Mouse (Mus musculus) forebrain, embryonic 10.5 days (tissue): ENCODE measurements around the gene Btbd11. TPM values are rescaled to one million over a fixed set of nuclear protein-coding genes. Genes with fewer than 3 reads are reported as not detected.

Experiments
- DNase-seq: peaks from one replicate; pipeline ENCODE4 v3.0.0-alpha.2; 2017; ENCODE audit warnings: low spot score; ENCODE audit errors: extremely low spot score
- H3K27ac ChIP-seq: fragments of 300-500 bp; sonication (generic); 2 replicates; pipeline ENCODE4 v1.5.1; 2016; ENCODE audit warnings: mild to moderate bottlenecking
- H3K27me3 ChIP-seq: fragments of 300-500 bp; sonication (generic); 2 replicates; pipeline ENCODE4 v1.6.1; 2016; ENCODE audit warnings: mild to moderate bottlenecking; ENCODE audit not compliant: poor library complexity, severe bottlenecking
- H3K36me3 ChIP-seq: fragments of 300-500 bp; sonication (generic); replicated peaks from 2 replicates; pipeline ENCODE4 v1.6.1; 2016; ENCODE audit warnings: mild to moderate bottlenecking, moderate library complexity
- H3K4me1 ChIP-seq: fragments of 300-500 bp; sonication (generic); 2 replicates; pipeline ENCODE4 v1.6.1; 2016
- H3K4me3 ChIP-seq: fragments of 300-500 bp; sonication (generic); 2 replicates; pipeline ENCODE4 v1.5.1; 2016; ENCODE audit warnings: mild to moderate bottlenecking, moderate library complexity
- H3K9me3 ChIP-seq: fragments of 300-500 bp; sonication (generic); 2 replicates; pipeline ENCODE4 v1.6.1; 2016; ENCODE audit warnings: mild to moderate bottlenecking, moderate library complexity
- WGBS: fragments of 180-500 bp; shearing (Covaris S2); methylation state at CpG from one replicate; pipeline ENCODE4 v1.1.7; 2016; 5-methylcytosine and 5-hydroxymethylcytosine counted together
- polyA plus RNA-seq: library from polyadenylated mRNA; unstranded; fragments of >200 nt; fragmentation: Nextera tagmentation; extraction: Ambion mirVana; gene quantifications from 2 replicates; pipeline ENCODE4 v1.2.1, GENCODE M21; 2016

Btbd11 gene
- polyA plus RNA-seq, 1 experiment from 2014 or later, result 4.1 TPM

GRCm38 (mm10) chr10:85555193-85555592 lies 168.6 kb downstream of the Btbd11 start:
- no peaks in the 10 kb centered on the region for H3K9me3 ChIP-seq
- no peak overlapping the region for H3K4me3 ChIP-seq
- peaks cover 6% of the 10 kb centered on the region; the same call in 1 of the 2 replicates for H3K4me1 ChIP-seq
- no peaks in the 10 kb centered on the region for H3K27me3 ChIP-seq
- no peaks in the 10 kb centered on the region for H3K36me3 ChIP-seq
- no peak for DNase-seq
- no peak overlapping the region for H3K27ac ChIP-seq
- WGBS, result 64% methylated on average over 8 of the region's 8 CpGs

GRCm38 (mm10) chr10:85561418-85561817 lies 174.8 kb downstream of the Btbd11 start:
- DNase-seq, result no peak
- H3K9me3 ChIP-seq, result no peaks in the 10 kb centered on the region
- no peak overlapping the region for H3K4me3 ChIP-seq
- no peaks in the 10 kb centered on the region for H3K27me3 ChIP-seq
- H3K27ac ChIP-seq, result no peak overlapping the region
- H3K36me3 ChIP-seq, result no peaks in the 10 kb centered on the region
- WGBS, result 91% methylated on average over 14 of the region's 14 CpGs
- H3K4me1 ChIP-seq, result peaks cover 18% of the 10 kb centered on the region

- H3K4me3 ChIP-seq, result no peak overlapping the region
- no peak overlapping the region for H3K27ac ChIP-seq
- H3K4me1 ChIP-seq, result no peaks in the 10 kb centered on the region
- 87% methylated on average over 5 of the region's 5 CpGs for WGBS
- no peak for DNase-seq
- no peaks in the 10 kb centered on the region for H3K27me3 ChIP-seq
- no peaks in the 10 kb centered on the region for H3K36me3 ChIP-seq
- H3K9me3 ChIP-seq, result peaks cover 4% of the 10 kb centered on the region
Observed at GRCm38 (mm10) chr10:85571456-85571855, 184.8 kb downstream of the Btbd11 start.

- no peak for DNase-seq
- H3K36me3 ChIP-seq, result no peaks in the 10 kb centered on the region
- WGBS, result 93% methylated on average over 7 of the region's 7 CpGs
- peaks cover 4% of the 10 kb centered on the region for H3K9me3 ChIP-seq
- no peaks in the 10 kb centered on the region for H3K4me1 ChIP-seq
- no peak overlapping the region for H3K27ac ChIP-seq
- no peaks in the 10 kb centered on the region for H3K27me3 ChIP-seq
- H3K4me3 ChIP-seq, result no peak overlapping the region
Observed at GRCm38 (mm10) chr10:85572571-85572970, 186.0 kb downstream of the Btbd11 start.

GRCm38 (mm10) chr10:85577891-85578420 lies 191.3 kb downstream of the Btbd11 start:
- Histone ChIP-seq H3K4me1 (peaks cover 9% of the 10 kb centered on the region; the same call in 1 of the 2 replicates), H3K27ac (peak overlapping the region; percentile 30; the same call in 1 of the 2 replicates), H3K27me3 (no peaks in the 10 kb centered on the region), H3K36me3 (no peaks in the 10 kb centered on the region), H3K4me3 (no peak overlapping the region), H3K9me3 (peaks cover 4% of the 10 kb centered on the region)
- WGBS, result 87% methylated on average over 6 of the region's 6 CpGs
- DNase-seq, result no peak

- DNase-seq, result no peak
- no peak overlapping the region for H3K4me3 ChIP-seq
- no peaks in the 10 kb centered on the region for H3K27me3 ChIP-seq
- no peaks in the 10 kb centered on the region for H3K36me3 ChIP-seq
- 80% methylated on average over 13 of the region's 13 CpGs for WGBS
- H3K4me1 ChIP-seq, result peaks cover 9% of the 10 kb centered on the region; the same call in 1 of the 2 replicates
- peak overlapping the region; percentile 30; the same call in 1 of the 2 replicates for H3K27ac ChIP-seq
- H3K9me3 ChIP-seq, result no peaks in the 10 kb centered on the region
Observed at GRCm38 (mm10) chr10:85578571-85579465, 192.2 kb downstream of the Btbd11 start.

- Histone ChIP-seq H3K4me1 (peaks cover 7% of the 10 kb centered on the region), H3K4me3 (no peak overlapping the region), H3K27ac (no peak overlapping the region), H3K9me3 (no peaks in the 10 kb centered on the region), H3K27me3 (no peaks in the 10 kb centered on the region), H3K36me3 (no peaks in the 10 kb centered on the region)
- WGBS, result 89% methylated on average over 3 of the region's 3 CpGs
- no peak for DNase-seq
Observed at GRCm38 (mm10) chr10:85587758-85588157, 201.1 kb downstream of the Btbd11 start.

- no peak overlapping the region for H3K4me3 ChIP-seq
- H3K27ac ChIP-seq, result no peak overlapping the region
- no peaks in the 10 kb centered on the region for H3K9me3 ChIP-seq
- H3K4me1 ChIP-seq, result peaks cover 7% of the 10 kb centered on the region
- WGBS, result 95% methylated on average over 2 of the region's 2 CpGs
- H3K36me3 ChIP-seq, result no peaks in the 10 kb centered on the region
- DNase-seq, result no peak
- no peaks in the 10 kb centered on the region for H3K27me3 ChIP-seq
Observed at GRCm38 (mm10) chr10:85590043-85590442, 203.4 kb downstream of the Btbd11 start.

- Histone ChIP-seq H3K4me1 (peaks cover 7% of the 10 kb centered on the region), H3K9me3 (no peaks in the 10 kb centered on the region), H3K4me3 (no peak overlapping the region), H3K27ac (no peak overlapping the region), H3K27me3 (no peaks in the 10 kb centered on the region), H3K36me3 (no peaks in the 10 kb centered on the region)
- DNase-seq, result no peak
- 94% methylated on average over 2 of the region's 2 CpGs for WGBS
Observed at GRCm38 (mm10) chr10:85591296-85591695, 204.7 kb downstream of the Btbd11 start.

GRCm38 (mm10) chr10:85591986-85592385 lies 205.4 kb downstream of the Btbd11 start:
- H3K4me3 ChIP-seq, result no peak overlapping the region
- H3K27ac ChIP-seq, result no peak overlapping the region
- no peaks in the 10 kb centered on the region for H3K27me3 ChIP-seq
- H3K9me3 ChIP-seq, result no peaks in the 10 kb centered on the region
- 57% methylated on average over 6 of the region's 6 CpGs for WGBS
- no peaks in the 10 kb centered on the region for H3K36me3 ChIP-seq
- DNase-seq, result no peak
- H3K4me1 ChIP-seq, result peaks cover 7% of the 10 kb centered on the region

- Histone ChIP-seq H3K36me3 (no peaks in the 10 kb centered on the region), H3K4me1 (peaks cover 22% of the 10 kb centered on the region), H3K27ac (no peak overlapping the region), H3K4me3 (no peak overlapping the region), H3K9me3 (no peaks in the 10 kb centered on the region), H3K27me3 (peaks cover 23% of the 10 kb centered on the region)
- 93% methylated on average over 5 of the region's 5 CpGs for WGBS
- no peak for DNase-seq
Observed at GRCm38 (mm10) chr10:85596301-85596700, 209.7 kb downstream of the Btbd11 start.

- H3K27ac ChIP-seq, result peak overlapping the region; percentile 87
- H3K4me3 ChIP-seq, result peak overlapping the region; percentile 63
- H3K36me3 ChIP-seq, result no peaks in the 10 kb centered on the region
- WGBS, result 49% methylated on average over 9 of the region's 9 CpGs
- H3K4me1 ChIP-seq, result peaks cover 15% of the 10 kb centered on the region
- no peaks in the 10 kb centered on the region for H3K9me3 ChIP-seq
- no peak for DNase-seq
- H3K27me3 ChIP-seq, result peaks cover 23% of the 10 kb centered on the region
Observed at GRCm38 (mm10) chr10:85598093-85598599, 211.5 kb downstream of the Btbd11 start.
